Mouse (Mus musculus) macrophage (primary cell): Measurements from ENCODE around the gene 2310002L09Rik. TPM values are rescaled to one million over a fixed set of nuclear protein-coding genes. Genes with fewer than 3 reads are reported as not detected.
"Not testable (repeated sequence)": the region's sequence is repeated elsewhere in the genome, so short reads cannot be mapped to it uniquely, and the experiment has no call there.

Experiments used
- H3K27ac ChIP-seq: fragments of 350-480 bp; formaldehyde crosslinking; 2 replicates; pipeline ENCODE4 v1.9.0; 2021
- H3K36me3 ChIP-seq: fragments of 350-480 bp; formaldehyde crosslinking; 2 replicates; pipeline ENCODE4 v1.9.0; 2021; ENCODE audit errors: inconsistent target
- H3K4me3 ChIP-seq: fragments of 350-480 bp; formaldehyde crosslinking; 2 replicates; pipeline ENCODE4 v1.9.0; 2021; ENCODE audit errors: inconsistent target
- H3K79me2 ChIP-seq: fragments of 350-480 bp; formaldehyde crosslinking; 2 replicates; pipeline ENCODE4 v1.9.0; 2021; ENCODE audit errors: inconsistent target
- WGBS: methylation state at CpG from one replicate; pipeline ENCODE4 v1.1.7; 2026; ENCODE audit warnings: inconsistent platforms; ENCODE audit not compliant: missing documents; 5-methylcytosine and 5-hydroxymethylcytosine counted together
- polyA plus RNA-seq: library from polyadenylated mRNA; stranded (reverse); fragments of 250-400 nt; gene quantifications from 3 replicates; pipeline ENCODE4 v1.2.4, GENCODE M21; 2018; ENCODE audit warnings: inconsistent platforms
- total RNA-seq, 78 experiments: library from RNA; depleted of rRNA; stranded (reverse); fragments of 250-400 nt; gene quantifications; 1 replicate in 9 of 78; 2 replicates in 24 of 78; 3 replicates in 43 of 78; 4 replicates in 2 of 78; pipeline ENCODE4 v1.2.4; 2018; ENCODE audit warnings: inconsistent platforms in 56 of 78

The 2310002L09Rik gene
- not detected for total RNA-seq (2018; cell fraction: chromatin; rRNA removed)
- total RNA-seq (2018; cell fraction: cytosol; rRNA removed), result not detected
- total RNA-seq (2018; cell fraction: nucleus; rRNA removed), result not detected
- not detected in 3 replicates for polyA plus RNA-seq

GRCm38 (mm10) chr4:73950375-73950896 is at the start of gene 2310002L09Rik:
Gene 2310002L09Rik (minus strand): TSS chr4:73950846.
- Histone ChIP-seq H3K4me3 (no peak within 1 kb of the TSS), H3K27ac (no peak within 1 kb of the TSS), H3K36me3 (no peaks in the 10 kb centered on the region), H3K79me2 (no peaks in the 10 kb centered on the region)
- 86% methylated on average over 8 of the region's 8 CpGs for WGBS

DNA sequence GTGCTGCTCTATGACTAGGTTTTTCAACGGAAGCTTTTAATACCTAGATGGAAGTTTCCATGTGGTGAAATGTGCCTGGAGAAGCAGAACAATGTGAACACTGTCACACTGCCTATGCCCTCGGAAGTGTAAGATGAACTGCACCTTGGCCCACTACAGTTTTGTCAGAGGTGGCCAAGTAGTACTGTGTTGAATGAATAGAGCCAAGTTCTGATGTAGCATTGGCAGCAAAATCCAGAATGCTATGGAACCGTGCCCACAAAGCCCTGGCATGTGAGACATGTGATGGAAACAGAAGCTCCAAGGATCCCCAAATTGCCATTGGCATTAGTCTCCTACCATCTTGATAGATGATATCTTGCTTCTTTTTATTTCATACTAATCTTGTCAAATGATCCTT is 29.8 kb upstream of the 2310002L09Rik start:
- no peaks in the 10 kb centered on the region for H3K36me3 ChIP-seq
- 75% methylated on average over 3 of the region's 3 CpGs for WGBS

DNA sequence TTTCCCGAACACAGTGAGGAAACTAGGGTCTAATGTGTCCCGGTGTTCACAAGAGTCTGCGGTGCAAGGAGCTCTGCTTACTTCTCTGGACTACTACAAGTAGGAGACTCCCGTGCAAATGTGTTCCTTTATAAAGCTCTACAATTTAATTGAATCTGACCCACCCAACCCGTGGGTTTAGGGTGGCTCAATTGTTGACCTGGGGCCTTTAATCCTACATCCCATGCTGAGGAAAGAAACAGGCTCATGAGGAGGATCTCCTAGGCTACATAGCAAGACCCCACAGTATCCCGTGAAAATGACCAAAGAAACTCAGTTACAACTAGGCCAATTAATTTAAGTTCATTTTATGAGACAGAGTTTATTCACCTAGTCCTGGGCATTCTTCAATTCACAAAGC is 30.0 kb downstream of the 2310002L09Rik start, which contains the start of gene Gm11756:
Gm11756 (minus strand) TSS at position 101 of the 400 bp plus-strand sequence.
- H3K36me3 ChIP-seq, H3K4me3 ChIP-seq, H3K27ac ChIP-seq, H3K79me2 ChIP-seq: not testable (repeated sequence)
- 86% methylated on average over 5 of the region's 6 CpGs for WGBS

More for the DNA sequence above, 29.8 kb upstream of the 2310002L09Rik start:
- Histone ChIP-seq H3K4me3 (no peak overlapping the region), H3K27ac (no peak overlapping the region), H3K79me2 (no peaks in the 10 kb centered on the region)

DNA sequence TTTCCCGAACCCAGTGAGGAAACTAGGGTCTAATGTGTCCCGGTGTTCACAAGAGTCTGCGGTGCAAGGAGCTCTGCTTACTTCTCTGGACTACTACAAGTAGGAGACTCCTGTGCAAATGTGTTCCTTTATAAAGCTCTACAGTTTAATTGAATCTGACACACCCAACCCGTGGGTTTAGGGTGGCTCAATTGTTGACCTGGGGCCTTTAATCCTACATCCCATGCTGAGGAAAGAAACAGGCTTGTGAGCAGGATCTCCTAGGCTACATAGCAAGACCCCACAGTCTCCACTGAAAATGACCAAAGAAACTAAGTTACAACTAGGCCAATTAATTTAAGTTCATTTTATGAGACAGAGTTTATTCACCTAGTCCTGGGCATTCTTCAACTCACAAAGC is 44.8 kb downstream of the 2310002L09Rik start, which contains the start of gene Gm13871:
Gm13871 (minus strand) TSS at position 101 of the 400 bp plus-strand sequence.
- WGBS, result no CpG with 5 or more reads among the region's 4 CpGs
- H3K27ac ChIP-seq, H3K36me3 ChIP-seq, H3K79me2 ChIP-seq, H3K4me3 ChIP-seq: not testable (repeated sequence)

DNA sequence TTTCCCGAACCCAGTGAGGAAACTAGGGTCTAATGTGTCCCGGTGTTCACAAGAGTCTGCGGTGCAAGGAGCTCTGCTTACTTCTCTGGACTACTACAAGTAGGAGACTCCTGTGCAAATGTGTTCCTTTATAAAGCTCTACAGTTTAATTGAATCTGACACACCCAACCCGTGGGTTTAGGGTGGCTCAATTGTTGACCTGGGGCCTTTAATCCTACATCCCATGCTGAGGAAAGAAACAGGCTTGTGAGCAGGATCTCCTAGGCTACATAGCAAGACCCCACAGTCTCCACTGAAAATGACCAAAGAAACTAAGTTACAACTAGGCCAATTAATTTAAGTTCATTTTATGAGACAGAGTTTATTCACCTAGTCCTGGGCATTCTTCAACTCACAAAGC is 59.6 kb downstream of the 2310002L09Rik start, which contains the start of gene Gm11757:
Gm11757 (minus strand) TSS at position 101 of the 400 bp plus-strand sequence.
- not testable (repeated sequence) for H3K27ac ChIP-seq, H3K36me3 ChIP-seq, H3K4me3 ChIP-seq, H3K79me2 ChIP-seq
- WGBS, result no CpG with 5 or more reads among the region's 4 CpGs

Other genes with a start within 250 kb of the 2310002L09Rik start
- not detected in 3 replicates for gene Rasef, start 159.9 kb downstream of the 2310002L09Rik start, polyA plus RNA-seq
- gene Gm11758, start 74.6 kb downstream of the 2310002L09Rik start, polyA plus RNA-seq, result not detected in 3 replicates
- not detected in 3 replicates for gene Gm11757, start 59.7 kb downstream of the 2310002L09Rik start, polyA plus RNA-seq
- gene Gm13871, start 44.9 kb downstream of the 2310002L09Rik start, polyA plus RNA-seq, result not detected in 3 replicates
- gene Gm11756, start 30.1 kb downstream of the 2310002L09Rik start, polyA plus RNA-seq, result not detected in 3 replicates
- gene Frmd3, start 62.6 kb upstream of the 2310002L09Rik start, polyA plus RNA-seq, result not detected in 3 replicates